Mouse (Mus musculus): ENCODE results near the gene Zfp143.
"Not testable (repeated sequence)": the region's sequence is repeated elsewhere in the genome, so short reads cannot be mapped to it uniquely, and the experiment has no call there.

Zfp143 gene

DNA sequence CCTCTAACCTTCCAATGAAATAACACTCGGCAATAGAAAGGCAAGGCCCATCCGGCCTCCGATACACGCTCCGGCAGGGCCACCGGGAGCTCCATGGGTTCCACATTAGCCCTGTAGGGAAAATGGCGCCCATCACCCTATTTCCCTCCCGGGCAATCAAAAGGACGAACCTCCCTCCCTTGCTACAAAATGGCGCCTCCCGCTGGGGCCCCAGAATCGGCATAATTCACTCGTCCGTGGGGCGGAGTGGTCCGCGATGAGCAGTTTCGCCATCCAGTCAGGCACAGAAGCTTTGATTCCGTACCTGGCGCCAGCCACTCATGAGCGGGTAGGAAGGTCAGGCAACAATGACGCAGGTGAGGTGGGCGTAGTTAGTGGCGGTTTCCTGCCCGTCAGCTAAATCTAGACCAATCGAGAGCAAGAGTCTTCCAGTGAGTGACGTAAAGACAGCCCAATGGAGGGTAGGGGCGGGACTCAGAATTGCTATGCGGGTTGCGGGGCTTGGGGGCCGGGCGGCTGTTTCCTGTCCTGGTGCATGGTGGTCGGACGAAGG is at the start of gene Zfp143:
TSS of gene Zfp143 (plus strand) at position 19 of the 553 bp plus-strand sequence.
- peak; percentile 100 for DNase-seq

DNA sequence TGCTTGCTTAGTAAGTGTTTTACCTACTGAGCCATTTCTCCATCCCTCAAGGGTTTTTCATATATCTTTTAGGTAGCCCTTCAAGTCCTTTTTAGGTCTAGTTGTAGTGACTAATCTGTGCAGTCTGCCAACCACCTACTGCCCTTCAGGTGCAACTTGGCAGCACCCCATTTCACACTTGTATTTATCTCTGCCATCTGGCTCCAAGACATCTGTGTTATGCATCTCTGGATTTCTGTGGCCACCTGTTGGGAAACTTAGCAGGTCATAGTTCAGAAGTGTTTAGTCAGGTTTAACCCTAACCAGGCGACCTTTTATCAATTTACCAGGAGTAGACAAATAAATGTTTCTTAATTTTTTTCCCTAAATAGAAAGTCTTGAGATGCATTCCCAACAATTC is 49.6 kb upstream of the Zfp143 start:
- DNase-seq, result no peak

DNA sequence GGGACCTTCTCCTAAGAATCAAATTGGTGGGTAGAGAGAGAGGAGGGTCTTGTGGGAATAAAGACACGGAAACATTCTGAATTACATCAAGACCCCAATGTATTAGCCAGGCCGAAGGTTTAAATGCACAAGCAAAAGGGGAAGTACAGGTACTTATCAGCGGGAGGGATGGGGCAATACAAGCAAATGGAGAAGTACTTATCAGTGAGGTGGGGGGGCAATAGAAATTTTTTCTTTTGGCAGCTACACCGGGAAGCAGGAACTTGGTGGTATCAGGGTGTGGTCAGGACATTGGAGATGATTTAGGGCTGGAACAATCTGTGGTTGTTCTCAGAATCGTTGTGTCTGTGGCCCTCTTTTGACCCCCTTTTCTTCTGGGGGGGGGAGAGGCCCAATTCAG is 46.7 kb upstream of the Zfp143 start:
- DNase-seq, result no peak

DNA sequence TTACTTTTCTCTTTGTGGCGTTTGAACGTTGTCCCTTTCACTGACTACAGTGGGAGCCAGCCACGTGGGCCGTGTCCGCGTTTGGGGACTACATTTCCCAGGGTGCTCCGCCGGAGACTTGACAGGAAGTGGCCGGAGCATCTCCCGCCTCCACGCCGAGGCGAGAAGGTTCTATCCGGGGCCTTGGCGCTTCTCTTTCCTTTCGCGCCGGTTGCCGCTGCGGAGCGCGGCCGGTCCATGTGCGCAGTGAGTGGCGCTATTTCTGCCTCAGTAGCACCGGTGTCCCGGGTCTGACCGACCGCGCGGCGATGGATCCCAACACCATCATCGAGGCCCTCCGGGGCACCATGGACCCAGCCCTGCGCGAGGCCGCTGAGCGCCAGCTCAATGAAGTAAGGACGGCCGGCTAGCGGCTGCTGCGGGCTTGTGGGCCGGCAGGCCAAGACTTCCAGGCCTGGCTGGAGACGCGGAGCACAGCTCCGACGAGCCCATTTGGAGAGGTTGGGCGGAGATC is 42.8 kb upstream of the Zfp143 start, which contains the start of gene Ipo7:
TSS of gene Ipo7 (plus strand) at position 158 of the 514 bp plus-strand sequence.
- peak; percentile 93 for DNase-seq

DNA sequence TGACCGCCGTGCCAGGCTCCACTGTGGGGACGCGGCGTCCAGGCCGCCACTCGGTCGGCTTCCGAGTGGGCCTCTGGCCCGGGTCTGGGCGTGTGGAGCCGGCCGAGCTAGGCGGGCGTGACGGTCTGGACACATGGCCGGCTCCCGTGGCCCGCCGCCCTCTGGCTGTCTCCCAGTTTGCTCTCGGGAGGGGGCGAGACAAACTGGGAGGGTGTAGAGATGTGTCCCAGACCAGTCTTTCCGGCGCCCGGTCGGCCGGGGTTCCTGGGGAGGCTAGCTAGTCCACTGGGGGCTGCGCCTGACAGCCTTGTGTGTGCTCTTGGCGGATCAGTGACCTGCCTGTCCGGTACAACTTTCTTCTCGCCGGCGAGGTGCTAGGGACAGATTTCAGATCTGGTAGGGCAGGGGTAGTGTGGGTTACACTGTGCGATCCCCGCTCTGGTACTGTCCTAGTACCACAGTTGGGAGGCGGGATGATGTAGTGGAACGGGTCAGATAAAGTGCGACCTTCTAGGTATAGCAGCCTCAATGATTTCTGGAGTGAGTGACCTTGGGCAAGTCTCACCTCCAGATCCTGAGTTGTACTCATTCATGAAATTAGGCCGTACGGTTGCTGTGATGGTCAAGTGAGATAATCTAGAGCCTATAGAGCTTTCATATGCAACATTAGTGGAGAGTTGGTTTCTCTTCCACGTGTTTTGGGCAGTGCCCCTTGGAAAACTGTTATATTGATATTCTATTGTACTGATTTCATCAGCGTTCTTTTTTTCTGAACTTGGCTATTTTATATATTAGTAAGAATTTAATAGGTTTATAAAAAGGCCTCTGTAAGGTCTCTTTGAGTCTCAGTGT is 42.2 kb upstream of the Zfp143 start:
- peak; percentile 37 for DNase-seq

DNA sequence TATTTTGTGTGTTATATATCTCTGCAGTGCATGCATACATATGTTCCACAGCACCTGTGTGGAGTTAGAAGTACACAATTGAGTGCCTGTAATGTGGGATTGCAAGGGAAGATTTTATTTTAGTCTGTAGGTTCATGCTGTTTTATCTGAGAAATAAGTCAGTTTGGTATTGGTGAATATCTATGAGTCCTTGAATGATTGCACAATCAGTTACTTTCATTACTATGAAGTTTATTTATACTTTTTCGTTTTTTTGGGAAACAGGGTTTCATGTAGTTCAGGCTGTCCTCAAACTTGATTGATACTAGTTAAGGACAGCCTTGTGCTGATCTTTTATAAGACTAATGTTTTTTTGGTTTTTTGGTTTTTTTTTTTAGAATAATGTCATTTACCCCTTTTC is 37.5 kb upstream of the Zfp143 start:
- DNase-seq, result no peak

DNA sequence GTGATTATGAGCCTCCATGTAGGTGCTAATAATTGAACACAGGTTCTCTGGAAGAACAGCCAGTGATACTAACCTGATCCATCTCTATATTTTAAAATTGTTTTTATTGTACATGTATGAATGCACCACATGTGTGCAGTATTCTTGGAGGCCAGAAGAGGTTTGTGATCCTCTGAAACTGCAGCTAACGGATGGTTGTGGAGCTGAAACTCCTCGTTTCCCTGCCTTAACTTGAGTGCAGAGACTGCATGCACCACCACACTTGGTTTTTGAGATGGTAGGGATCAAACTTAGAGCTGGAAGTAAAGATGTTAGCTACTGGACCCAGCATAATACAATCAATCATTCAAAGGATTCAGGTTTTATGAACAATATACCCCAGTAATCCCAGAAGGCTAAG is 34.4 kb upstream of the Zfp143 start:
- no peak for DNase-seq

DNA sequence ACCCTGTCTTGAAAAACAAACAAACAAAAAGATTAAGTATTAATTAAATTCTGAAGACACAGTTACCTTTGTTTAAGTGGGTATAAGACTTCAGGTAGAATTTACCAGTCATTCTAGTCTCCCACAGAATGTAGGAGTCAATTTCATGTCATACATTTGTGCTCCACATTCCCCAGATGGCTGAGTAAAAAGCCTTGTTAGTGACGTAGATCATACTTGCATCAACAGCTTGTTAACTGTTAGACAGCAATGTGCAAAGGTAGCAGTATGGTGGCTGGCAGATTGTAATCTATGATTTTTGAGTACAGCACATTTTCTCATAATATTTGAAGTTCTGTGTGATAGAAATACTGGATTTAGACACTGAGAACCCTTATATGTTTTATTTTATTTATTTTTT is 32.2 kb upstream of the Zfp143 start:
- DNase-seq, result no peak

DNA sequence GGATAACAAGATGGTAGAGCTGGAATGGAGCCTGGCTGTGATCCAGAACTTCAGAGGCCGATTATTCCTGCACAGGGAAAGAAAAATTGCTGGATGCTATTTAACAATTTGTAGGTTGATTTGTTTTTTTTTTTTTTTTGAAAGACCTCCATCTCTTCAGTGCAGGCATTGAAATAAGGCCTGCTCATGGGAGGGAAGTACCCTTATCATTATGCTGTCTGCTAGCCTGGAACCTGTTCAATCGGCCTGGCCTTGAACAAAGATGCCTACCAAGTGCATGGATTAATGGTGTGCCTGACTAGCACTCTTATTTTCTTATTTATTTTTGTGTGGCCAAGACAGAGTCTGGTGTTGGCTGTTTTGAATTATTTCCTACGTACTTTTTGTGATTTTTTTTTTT is 30.7 kb upstream of the Zfp143 start:
- no peak for DNase-seq

DNA sequence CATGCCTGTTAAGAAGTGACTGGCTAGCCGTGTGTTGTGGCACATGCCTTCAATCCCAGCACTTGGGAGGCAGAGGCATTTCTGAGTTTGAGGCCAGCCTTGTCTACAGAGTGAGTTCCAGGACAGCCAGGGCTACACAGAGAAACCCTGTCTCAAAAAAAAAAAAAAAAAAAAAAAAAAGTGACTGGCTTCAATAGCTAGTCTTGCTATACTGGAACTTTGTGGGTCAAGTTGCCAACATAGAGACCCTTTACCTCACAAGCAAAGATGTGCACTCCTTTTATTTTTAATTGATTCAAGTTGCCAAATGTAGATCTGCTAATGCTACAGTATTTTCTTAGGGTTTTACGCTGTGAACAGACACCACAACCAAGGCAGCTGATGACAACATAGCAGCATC is 3.3 kb upstream of the Zfp143 start:
- not testable (repeated sequence) for DNase-seq

DNA sequence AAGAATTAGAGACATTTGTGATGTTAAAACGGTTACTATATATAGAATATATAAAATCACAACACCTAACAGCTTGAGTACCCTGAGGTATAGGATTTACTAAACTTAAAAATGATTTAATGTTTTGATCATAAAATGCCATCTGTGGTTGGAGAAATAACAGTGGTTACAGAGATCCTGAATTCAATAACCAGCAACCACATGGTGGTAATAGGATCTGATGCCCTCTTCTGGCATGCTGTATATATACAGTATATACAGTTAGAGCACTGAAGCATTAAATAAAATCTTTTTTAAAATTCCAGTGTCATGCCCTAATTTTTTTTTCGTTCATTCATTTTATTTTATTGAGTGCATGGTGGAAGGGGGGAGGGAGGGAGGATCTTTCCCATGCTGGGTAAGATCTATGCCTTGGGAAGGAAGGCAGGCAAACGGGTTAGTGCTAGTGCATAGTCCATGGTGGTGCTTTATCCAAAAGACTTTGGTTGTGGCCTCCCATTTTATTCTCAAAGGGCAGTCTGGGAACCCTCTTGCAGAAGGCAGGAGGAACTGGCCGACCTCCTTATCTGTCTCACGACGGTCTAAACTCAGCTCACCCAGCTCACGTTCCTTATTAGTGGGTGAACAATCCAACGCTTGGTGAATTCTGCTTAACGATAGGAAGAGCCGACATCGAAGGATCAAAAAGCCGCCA is 1.8 kb upstream of the Zfp143 start:
- DNase-seq, result no peak

DNA sequence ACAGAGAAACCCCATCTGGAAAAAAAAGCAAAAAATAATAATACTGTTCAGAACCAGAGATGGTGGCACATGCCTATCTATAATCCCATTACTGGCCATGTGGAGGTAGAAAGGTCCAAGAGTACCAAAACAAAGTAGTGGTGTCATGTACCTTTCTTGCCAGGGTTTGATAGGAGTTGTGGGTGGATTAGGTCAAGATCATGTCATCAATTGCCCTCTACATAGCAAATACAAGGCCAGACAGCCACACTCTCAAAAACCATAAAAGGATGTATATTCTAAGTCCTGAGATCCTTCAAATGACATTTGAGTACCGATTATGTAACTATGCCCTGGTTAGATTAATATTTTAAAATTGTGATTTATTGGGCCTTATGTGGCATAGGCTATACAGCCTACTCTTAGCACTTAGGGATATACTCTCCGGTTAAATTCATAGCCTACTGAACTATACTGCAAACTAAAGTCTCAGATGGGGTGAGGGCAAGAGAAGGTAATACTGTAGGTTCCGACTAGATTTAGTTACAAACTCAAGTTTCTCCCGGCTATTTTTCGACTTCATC is 830 bp upstream of the Zfp143 start:
- no peak for DNase-seq

DNA sequence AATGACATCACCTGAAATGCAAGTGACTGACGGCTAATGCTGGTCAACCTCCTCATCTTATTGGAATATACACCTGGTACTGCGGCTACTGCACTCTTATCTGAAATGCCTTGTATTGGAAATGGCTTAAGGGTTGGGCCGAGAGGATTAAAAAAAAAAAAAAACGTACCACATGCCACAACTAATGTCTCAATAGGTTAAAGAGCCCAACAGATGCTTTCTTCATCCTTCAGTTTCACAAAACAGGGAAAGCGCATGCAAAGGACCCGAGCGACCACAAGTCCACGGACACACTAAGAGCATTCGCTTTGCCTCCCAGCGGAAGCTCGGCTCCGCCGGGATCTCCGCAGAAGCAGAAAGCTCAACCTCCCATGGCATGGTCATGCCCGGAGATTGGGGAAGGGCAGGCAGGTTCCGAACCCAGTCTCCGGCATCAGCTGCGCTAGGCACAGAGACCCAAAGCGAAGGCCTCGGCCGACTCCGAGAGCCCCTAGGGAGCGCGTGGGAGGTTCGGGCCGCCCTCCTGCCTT is 283 bp upstream of the Zfp143 start:
- DNase-seq, result no peak

DNA sequence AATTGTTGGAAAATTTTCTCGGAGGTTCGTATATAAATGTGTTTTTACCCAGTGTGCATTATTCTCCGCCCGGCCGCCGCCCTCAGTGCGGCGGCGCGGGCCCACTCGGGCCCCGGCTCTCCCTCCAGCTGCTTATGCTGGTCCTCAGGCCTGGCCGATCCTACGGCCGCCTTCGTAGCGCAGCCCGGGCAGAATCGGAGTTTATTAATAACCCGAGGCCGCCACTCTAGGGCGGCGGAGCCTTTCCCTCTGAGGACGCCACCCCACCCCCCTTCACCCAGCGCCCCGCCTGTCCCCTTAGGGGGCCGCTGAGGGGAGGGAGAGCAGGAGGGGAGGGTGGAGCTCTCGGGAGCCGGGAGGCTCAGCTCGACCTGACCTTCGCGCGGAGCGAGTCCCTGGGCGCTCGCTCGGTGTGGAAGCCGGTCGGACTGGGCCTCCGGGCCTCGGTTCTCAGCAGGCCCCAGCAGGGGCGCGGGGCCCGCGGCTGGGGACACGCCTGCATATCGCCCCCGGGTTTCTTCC is 796 bp downstream of the Zfp143 start:
- DNase-seq, result peak; percentile 83

DNA sequence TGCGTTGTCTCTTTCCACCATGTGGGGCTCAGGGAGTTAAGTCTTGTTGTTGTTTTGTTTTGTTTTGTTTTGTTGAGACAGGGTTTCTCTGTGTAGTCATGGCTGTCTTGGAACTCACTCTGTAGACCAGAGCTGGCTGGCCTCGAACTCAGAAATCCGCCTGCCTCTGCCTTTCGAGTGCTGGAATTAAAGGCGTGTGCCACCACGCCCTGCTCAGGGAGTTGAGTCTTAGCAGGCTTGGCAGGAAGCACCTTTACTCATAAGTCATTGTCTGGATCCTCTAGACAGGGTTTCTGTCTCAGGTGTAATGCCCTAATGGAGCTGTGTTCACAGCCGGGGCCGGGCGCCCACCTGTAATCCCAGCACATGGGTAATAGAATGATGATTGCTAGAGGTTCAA is 2.7 kb downstream of the Zfp143 start:
- no peak for DNase-seq

DNA sequence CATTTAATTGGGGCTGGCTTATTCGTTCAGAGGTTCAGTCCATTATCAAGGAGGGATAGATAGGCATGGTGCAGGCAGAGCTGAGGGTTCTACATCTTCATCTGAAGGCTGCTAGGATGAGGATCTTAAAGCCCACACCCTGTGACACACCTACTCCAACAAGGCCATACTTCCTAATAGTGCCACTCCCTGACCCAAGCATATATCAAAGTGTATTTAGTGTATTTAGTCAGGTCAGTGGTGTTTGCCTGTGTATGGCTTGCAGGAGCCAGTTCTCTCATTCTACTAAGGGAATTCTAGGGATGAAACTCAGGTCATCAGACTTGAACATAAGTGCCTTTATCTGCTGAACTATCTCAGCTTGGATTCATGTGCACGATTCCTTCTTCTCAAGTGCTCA is 8.1 kb downstream of the Zfp143 start:
- DNase-seq, result no peak

DNA sequence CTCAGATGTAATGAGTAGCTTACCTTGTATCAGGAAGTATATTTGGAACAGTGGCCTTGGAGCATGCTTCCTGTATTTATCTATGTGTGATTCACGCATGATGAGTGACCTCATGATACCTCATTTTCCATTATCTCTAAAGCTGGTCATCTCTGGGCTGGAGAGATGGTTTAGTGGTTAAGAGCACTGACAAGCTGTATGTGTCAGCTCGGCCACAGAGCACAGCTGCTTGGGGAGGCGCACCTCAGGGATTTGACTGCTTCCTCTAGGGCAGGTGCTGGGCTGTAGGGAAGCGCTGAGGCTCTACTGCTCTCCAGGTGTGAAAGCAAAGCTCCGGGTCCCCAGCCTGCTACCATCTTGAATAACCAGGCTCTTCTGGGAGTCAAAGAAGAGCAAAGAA is 17.2 kb downstream of the Zfp143 start:
- no peak for DNase-seq

DNA sequence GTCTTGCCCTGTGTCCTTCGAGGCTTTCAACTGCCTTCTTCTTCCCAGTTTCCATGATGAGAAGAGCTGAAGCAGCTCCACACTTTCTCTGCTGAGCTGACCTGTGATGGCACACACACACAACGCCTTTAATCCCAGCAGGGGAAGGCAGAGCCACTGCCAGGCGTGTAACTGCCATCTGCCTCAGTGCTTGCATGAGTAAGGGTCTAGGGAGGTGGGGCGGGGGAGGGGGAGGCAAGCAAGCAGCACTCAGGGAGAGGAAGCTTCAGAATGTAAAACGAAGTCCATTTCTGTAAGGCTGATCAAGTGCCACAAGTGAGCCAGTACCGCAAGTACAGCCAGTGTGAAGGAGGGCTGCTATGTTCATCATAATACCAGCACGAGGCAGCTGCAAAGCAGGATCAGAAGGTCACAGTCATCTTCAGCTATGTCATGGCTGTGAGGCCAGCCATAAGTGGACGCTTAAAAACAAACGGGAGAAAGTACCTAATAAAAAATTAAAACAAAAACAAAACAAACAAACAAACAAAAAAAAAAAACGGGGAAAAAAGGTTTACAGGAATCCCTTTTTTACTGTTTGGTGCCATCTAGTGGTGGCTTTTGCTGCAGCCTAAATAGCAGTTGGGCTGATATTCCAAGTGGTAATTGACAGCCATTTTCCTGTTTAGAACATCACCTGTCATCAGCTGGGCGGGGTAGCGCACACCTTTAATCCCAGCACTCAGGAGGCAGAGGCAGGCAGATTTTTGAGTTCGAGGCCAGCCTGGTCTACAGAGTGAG is 22.6 kb downstream of the Zfp143 start:
- DNase-seq, result peak; percentile 20

DNA sequence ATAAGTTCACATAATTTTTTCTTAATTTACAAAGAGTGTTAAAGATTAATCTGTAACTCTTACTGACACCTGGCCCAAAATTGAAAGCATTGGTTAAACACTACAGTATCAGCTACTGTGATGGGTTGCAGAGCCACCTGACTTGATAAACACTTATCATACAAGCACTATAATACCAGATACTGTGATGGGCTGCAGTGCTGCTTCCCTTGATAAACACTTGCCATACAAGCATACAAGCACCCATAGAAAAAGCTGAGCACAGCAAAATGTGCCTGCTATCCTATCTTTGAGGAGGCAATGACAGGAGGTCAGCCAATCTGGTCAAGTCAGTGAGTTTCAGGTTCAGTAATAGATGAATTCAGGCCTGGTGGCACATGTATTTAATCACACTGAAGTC is 24.2 kb downstream of the Zfp143 start:
- no peak for DNase-seq

DNA sequence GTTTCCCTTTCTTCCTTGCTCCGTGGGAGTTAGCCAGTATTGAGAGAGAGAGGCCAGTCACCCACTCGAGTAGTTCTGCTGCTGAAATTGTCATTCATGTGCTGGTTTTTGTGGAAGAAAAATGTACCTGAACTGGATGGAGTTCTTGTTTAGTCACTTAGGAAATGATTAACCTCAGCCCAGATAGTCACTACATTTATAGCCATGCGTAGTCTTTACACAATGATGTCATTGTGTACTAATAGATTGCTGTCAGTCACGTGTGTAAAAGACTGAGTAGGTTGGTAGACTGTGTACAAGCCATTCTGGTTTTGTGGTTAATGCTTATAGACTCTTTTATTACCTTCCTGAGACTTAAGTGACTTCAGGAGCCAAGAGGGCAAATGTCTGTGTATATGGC is 26.9 kb downstream of the Zfp143 start:
- DNase-seq, result no peak

DNA sequence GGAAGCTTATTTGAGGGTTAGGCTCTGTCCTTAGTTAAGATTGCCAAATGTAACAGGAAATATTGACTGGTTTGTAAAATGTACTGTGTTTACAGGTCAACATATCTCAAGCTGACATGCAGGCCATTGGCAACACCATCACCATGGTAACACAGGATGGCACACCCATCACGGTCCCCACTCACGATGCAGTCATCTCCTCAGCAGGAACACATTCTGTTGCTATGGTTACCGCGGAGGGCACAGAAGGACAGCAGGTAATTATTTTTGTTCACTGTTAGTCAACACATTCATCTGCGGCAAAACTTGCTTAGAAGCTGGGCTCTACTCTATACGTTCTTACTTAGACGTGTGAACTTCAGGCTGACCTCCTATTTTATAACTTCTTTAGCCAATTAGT is 30.7 kb downstream of the Zfp143 start:
- peak; percentile 46 for DNase-seq

DNA sequence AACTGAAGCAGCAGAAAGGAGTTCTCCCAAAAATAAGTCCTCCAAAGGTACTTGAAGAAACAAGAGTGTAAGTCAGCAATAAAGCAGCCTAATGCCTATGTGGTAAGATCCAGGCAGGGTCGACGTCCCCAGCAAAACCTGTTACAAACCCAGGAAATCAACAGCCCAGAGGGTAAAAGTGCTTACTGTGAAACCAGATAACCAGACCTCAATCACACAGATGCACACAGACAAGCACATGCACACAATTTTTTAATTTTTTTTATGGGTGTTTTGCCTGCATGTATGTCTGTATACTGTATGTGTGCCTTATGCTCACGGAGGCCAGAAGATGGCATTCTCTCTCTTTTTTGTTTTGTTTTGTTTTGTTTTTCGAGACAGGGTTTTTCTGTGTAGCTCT is 35.3 kb downstream of the Zfp143 start:
- DNase-seq, result no peak
